Mouse (Mus musculus) erythroblast, embryonic 14.5 days (primary cell): ENCODE data around the gene Iqcf5.

ENCODE experiments used
- GATA1 ChIP-seq: IDR thresholded peaks from 2 replicates; pipeline ENCODE4 v1.6.1; 2012; ENCODE audit warnings: low read length, inconsistent platforms, mixed read lengths
- TAL1 ChIP-seq: IDR thresholded peaks from 3 replicates; pipeline ENCODE4 v1.6.1; 2012; ENCODE audit warnings: low read length, inconsistent platforms, mixed read lengths

DNA sequence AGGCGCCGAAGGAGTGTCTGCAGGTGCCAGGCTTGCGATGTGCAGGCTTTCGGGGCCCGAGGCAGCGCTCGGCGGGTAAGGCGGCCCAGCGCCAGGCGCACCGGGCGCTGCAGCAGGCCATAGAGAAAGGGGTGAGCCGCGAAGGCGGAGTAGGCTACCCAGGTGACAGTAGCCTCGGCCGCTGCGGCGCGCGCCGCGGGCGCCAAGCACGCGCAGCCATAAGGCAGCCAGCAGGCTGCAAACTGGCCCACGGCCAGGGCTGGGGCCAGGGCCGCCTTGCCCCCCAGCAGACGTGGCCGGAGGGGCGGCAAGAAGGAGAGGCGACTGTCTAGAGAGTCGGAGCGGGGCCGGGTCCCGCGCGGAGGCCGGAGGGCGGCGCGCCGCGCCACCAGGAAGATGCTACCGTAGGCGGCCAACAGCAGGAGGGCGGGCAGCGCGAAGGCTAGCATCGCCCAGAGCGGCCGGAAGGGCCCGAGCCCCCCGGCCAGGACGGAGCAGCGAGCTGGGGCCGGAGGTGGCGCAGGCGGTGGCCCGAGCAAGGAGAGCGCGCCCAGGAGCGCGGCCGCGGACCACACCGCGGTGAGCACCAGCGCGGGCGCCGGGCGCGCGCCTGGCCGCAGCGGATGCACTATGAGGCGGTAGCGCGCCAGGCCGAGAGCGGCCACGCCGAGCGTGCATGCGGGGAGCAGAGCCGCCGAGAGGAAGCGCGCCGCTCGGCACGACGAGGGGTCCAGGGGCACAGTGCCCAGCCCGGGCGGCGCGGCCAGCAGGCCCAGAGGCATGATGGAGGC lies 49.4 kb upstream of the Iqcf5 start:
- TF ChIP-seq GATA1 (no peak), TAL1 (no peak)
